Mouse (Mus musculus): ENCODE measurements around the gene Hist2h2aa2.

DNA sequence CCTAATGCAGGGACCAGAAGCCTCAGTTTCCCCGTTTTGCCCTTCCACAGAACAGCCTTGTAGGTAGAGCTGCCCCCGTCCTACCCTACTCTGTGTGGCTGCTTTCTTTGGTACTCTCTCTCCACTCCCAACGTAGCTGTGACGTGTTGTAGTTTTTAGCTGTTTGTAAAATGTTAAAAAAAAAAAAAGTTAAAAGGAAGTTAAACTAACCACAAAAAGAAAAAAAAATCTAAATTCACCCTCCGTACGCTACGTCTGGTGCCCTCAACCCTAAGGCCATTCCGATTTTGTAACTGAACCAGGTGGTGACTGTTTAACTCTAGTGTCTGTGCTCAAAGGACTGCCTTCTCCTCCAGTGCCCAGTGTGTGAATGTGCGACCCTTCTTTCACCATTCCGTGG is 45.1 kb downstream of the Hist2h2aa2 start:
- TF ChIP-seq CTCF (conservative IDR thresholded peaks at IDR 0.05; ENCODE audit: insufficient read depth, insufficient read length, low read depth, low read length), result no peak
- TF ChIP-seq POLR2A (IDR thresholded peaks at IDR 0.05; ENCODE audit: low read depth, low read length), result no peak

Measured in kidney, adult 2 months (tissue).